Mouse (Mus musculus): ENCODE results near the gene Wdr4.

Wdr4 gene

GRCm38 (mm10) chr17:31492416-31492815, 27.4 kb downstream of the Wdr4 start:
- peak; percentile 77 for DNase-seq

GRCm38 (mm10) chr17:31491355-31491754, 28.4 kb downstream of the Wdr4 start:
- DNase-seq = no peak

- no peak for DNase-seq
Observed at GRCm38 (mm10) chr17:31487433-31488060, 32.2 kb downstream of the Wdr4 start.

GRCm38 (mm10) chr17:31486616-31487198, 33.1 kb downstream of the Wdr4 start:
- no peak for DNase-seq

- DNase-seq = no peak
Observed at GRCm38 (mm10) chr17:31479108-31479844, 40.5 kb downstream of the Wdr4 start.

GRCm38 (mm10) chr17:31478606-31479005, 41.2 kb downstream of the Wdr4 start:
- no peak for DNase-seq

GRCm38 (mm10) chr17:31474388-31474787, 45.4 kb downstream of the Wdr4 start:
- DNase-seq = no peak

GRCm38 (mm10) chr17:31470766-31471418, 48.9 kb downstream of the Wdr4 start:
- peak; percentile 44 for DNase-seq

GRCm38 (mm10) chr17:31468496-31468895, 51.3 kb downstream of the Wdr4 start:
- no peak for DNase-seq

- no peak for DNase-seq
Observed at GRCm38 (mm10) chr17:31466854-31467253, 52.9 kb downstream of the Wdr4 start.

- DNase-seq = no peak
Observed at GRCm38 (mm10) chr17:31462506-31462905, 57.3 kb downstream of the Wdr4 start.

GRCm38 (mm10) chr17:31460416-31460815, 59.4 kb downstream of the Wdr4 start:
- no peak for DNase-seq

GRCm38 (mm10) chr17:31456723-31457567, 62.8 kb downstream of the Wdr4 start:
- DNase-seq = peak; percentile 25

GRCm38 (mm10) chr17:31454056-31454455, 65.7 kb downstream of the Wdr4 start:
- DNase-seq = no peak

- no peak for DNase-seq
Observed at GRCm38 (mm10) chr17:31453476-31453875, 66.3 kb downstream of the Wdr4 start.

- no peak for DNase-seq
Observed at GRCm38 (mm10) chr17:31452816-31453215, 67.0 kb downstream of the Wdr4 start.

- DNase-seq = peak; percentile 39
Observed at GRCm38 (mm10) chr17:31451179-31451708, 68.5 kb downstream of the Wdr4 start.

GRCm38 (mm10) chr17:31450206-31450605, 69.6 kb downstream of the Wdr4 start:
- DNase-seq = peak; percentile 41

- no peak for DNase-seq
Observed at GRCm38 (mm10) chr17:31448519-31448918, 71.3 kb downstream of the Wdr4 start.

GRCm38 (mm10) chr17:31447766-31448165, 72.0 kb downstream of the Wdr4 start:
- DNase-seq = no peak

GRCm38 (mm10) chr17:31445061-31445731, 74.6 kb downstream of the Wdr4 start:
- DNase-seq = no peak

Measured in right cerebral cortex, postnatal 14 days (tissue).